10 mouse cellular contexts compared by ENCODE assay signal in genomic region chr13:72365534-72366271, GRCm38 (mm10).
DNase-seq lines count a peak whose midpoint lies in the region; ATAC-seq and TF ChIP-seq lines count a peak whose summit lies in the region.
"Had no signal": no experiment of that assay in that cellular context is flagged by ENCODE, and none has a peak within 500 bp of the region (broad histone marks: within the 10 kb centered on the region; RNA-seq: fewer than 3 reads in every experiment).

No protein-coding gene starts in this region.

- ATAC-seq in lung, embryonic 14.5 days (ENCODE audit: insufficient read depth) = no peak
- ATAC-seq in neural tube, embryonic 14.5 days (ENCODE audit: low read depth) = peak; percentile 90
- ATAC-seq: Patski had no signal

- no peak for TF ChIP-seq CTCF in lung, embryonic 14.5 days (IDR thresholded peaks at IDR 0.05; ENCODE audit: low read depth)

- no peak overlapping the region for H3K9ac ChIP-seq in lung, embryonic 14.5 days
- H3K9ac ChIP-seq in neural tube, embryonic 14.5 days (replicated peaks; ENCODE audit: low read depth, low read length) = 0 out of 2 replicates have a peak overlapping the region, but pooled peaks have one; percentile 4

- no peaks in the 10 kb centered on the region for H3K9me3 ChIP-seq in lung, embryonic 14.5 days (ENCODE audit: low read depth, low read length)
- no peaks in the 10 kb centered on the region for H3K9me3 ChIP-seq in limb, embryonic 10.5 days (replicated peaks)
- no peaks in the 10 kb centered on the region for H3K9me3 ChIP-seq in neural tube, embryonic 14.5 days (ENCODE audit: control insufficient read depth, low read length)

- peak; percentile 10 to 24 for DNase-seq in cerebellum, postnatal 14 days
- no peak for DNase-seq in cerebellum, postnatal 36 days
- DNase-seq in lung, embryonic 14.5 days = no peak
- no peak for DNase-seq in lung, postnatal 25 days (ENCODE audit: low spot score)
- DNase-seq in limb, embryonic 10.5 days (ENCODE audit: low spot score) = peak; percentile 62
- no peak for DNase-seq in layer of hippocampus, postnatal 14 days (ENCODE audit: low spot score in 2 of 2)
- DNase-seq in gastrocnemius, postnatal 25 days = no peak

- H3K4me3 ChIP-seq in lung, embryonic 14.5 days (ENCODE audit: low read depth, low read length) = no peak overlapping the region
- H3K4me3 ChIP-seq in limb, embryonic 10.5 days = peak overlapping the region; percentile 41
- H3K4me3 ChIP-seq in neural tube, embryonic 14.5 days (ENCODE audit: low read depth, low read length) = peak overlapping the region; percentile 13; the same call in 1 of the 2 replicates
- H3K4me3 ChIP-seq: layer of hippocampus, adult 2 months had no signal

- peaks cover 19% of the 10 kb centered on the region; the same call in 1 of the 2 replicates for H3K27me3 ChIP-seq in lung, embryonic 14.5 days (ENCODE audit: insufficient read depth, low read length)
- peaks cover 99% of the 10 kb centered on the region for H3K27me3 ChIP-seq in limb, embryonic 10.5 days (ENCODE audit: low read depth, poor library complexity, severe bottlenecking)
- H3K27me3 ChIP-seq in neural tube, embryonic 14.5 days (ENCODE audit: control insufficient read depth, insufficient read depth, low read length) = peaks cover 7% of the 10 kb centered on the region
- H3K27me3 ChIP-seq: Patski had no signal

- no peak overlapping the region for H3K27ac ChIP-seq in lung, embryonic 14.5 days (ENCODE audit: low read depth)
- 0 out of 2 replicates have a peak overlapping the region, but pooled peaks have one; percentile 26 for H3K27ac ChIP-seq in limb, embryonic 10.5 days
- H3K27ac ChIP-seq in neural tube, embryonic 14.5 days (ENCODE audit: low read depth, low read length) = no peak overlapping the region
- H3K27ac ChIP-seq: layer of hippocampus, adult 2 months had no signal

- H3K4me2 ChIP-seq in lung, embryonic 14.5 days = peak overlapping the region; percentile 29; the same call in 1 of the 2 replicates
- H3K4me2 ChIP-seq in neural tube, embryonic 14.5 days (ENCODE audit: low read depth, low read length) = peak overlapping the region; percentile 35

- H3K36me3 ChIP-seq in lung, embryonic 14.5 days (ENCODE audit: insufficient read depth) = no peaks in the 10 kb centered on the region
- no peaks in the 10 kb centered on the region for H3K36me3 ChIP-seq in limb, embryonic 10.5 days
- no peaks in the 10 kb centered on the region for H3K36me3 ChIP-seq in neural tube, embryonic 14.5 days (ENCODE audit: control insufficient read depth, insufficient read depth, low read length)

- 11% methylated on average over 24 of the region's 24 CpGs for WGBS in lung, embryonic 14.5 days
- WGBS in limb, embryonic 10.5 days = 6% methylated on average over 24 of the region's 24 CpGs
- 5% methylated on average over 24 of the region's 24 CpGs for WGBS in neural tube, embryonic 14.5 days

- no peaks in the 10 kb centered on the region for H3K4me1 ChIP-seq in lung, embryonic 14.5 days (ENCODE audit: insufficient read depth)
- peaks cover 20% of the 10 kb centered on the region for H3K4me1 ChIP-seq in limb, embryonic 10.5 days
- H3K4me1 ChIP-seq in neural tube, embryonic 14.5 days (ENCODE audit: control insufficient read depth, insufficient read depth, low read length) = peaks cover 13% of the 10 kb centered on the region; the same call in 1 of the 2 replicates

Comparison
In these comparisons a context has a peak if more than half of its experiments do, and no peak if none do; other contexts are left out.
1. DNase-seq: peak in cerebellum, postnatal 14 days (2 of 2) and limb, embryonic 10.5 days (single experiment); none in cerebellum, postnatal 36 days (0 of 2), lung, embryonic 14.5 days (single experiment), lung, postnatal 25 days (single experiment), layer of hippocampus, postnatal 14 days (0 of 2) and gastrocnemius, postnatal 25 days (single experiment).